Mouse (Mus musculus): ENCODE data around the gene Hydin. TPM values are rescaled to one million over a fixed set of nuclear protein-coding genes. Genes with fewer than 3 reads are reported as not detected.
"Not testable (repeated sequence)": the region's sequence is repeated elsewhere in the genome, so short reads cannot be mapped to it uniquely, and the experiment has no call there.

The Hydin gene
- polyA plus RNA-seq, 1 experiment from 2014 or later, result 0.55 TPM

- 41% methylated on average over 10 of the region's 10 CpGs for WGBS
- no peaks in the 10 kb centered on the region for H3K27me3 ChIP-seq
Measured at GRCm38 (mm10) chr8:110500253-110500652, 233.5 kb downstream of the Hydin start.

GRCm38 (mm10) chr8:110500661-110501060, 233.9 kb downstream of the Hydin start:
- no peak overlapping the region for H3K9ac ChIP-seq (replicated peaks)
- no peaks in the 10 kb centered on the region for H3K4me1 ChIP-seq
- 77% methylated on average over 6 of the region's 6 CpGs for WGBS
- H3K9me3 ChIP-seq, result no peaks in the 10 kb centered on the region
- H3K4me2 ChIP-seq (replicated peaks), result no peak overlapping the region
- H3K4me3 ChIP-seq, result no peak overlapping the region
- no peaks in the 10 kb centered on the region for H3K36me3 ChIP-seq
- H3K27ac ChIP-seq (replicated peaks), result no peak overlapping the region
- H3K27me3 ChIP-seq, result no peaks in the 10 kb centered on the region
- no peak for ATAC-seq (replicated peaks)

More at GRCm38 (mm10) chr8:110500253-110500652, 233.5 kb downstream of the Hydin start:
- no peak overlapping the region for H3K4me2 ChIP-seq (replicated peaks)
- H3K9ac ChIP-seq (replicated peaks), result no peak overlapping the region
- H3K9me3 ChIP-seq, result no peaks in the 10 kb centered on the region
- ATAC-seq (replicated peaks), result no peak
- H3K27ac ChIP-seq (replicated peaks), result no peak overlapping the region
- H3K4me1 ChIP-seq, result no peaks in the 10 kb centered on the region
- H3K4me3 ChIP-seq, result no peak overlapping the region
- H3K36me3 ChIP-seq, result no peaks in the 10 kb centered on the region

- 88% methylated on average over 4 of the region's 4 CpGs for WGBS
- ATAC-seq (replicated peaks), result no peak
Measured at GRCm38 (mm10) chr8:110501330-110501729, 234.6 kb downstream of the Hydin start.

GRCm38 (mm10) chr8:110502880-110503279, 236.1 kb downstream of the Hydin start:
- WGBS, result 22% methylated on average over 10 of the region's 10 CpGs
- Histone ChIP-seq H3K27ac (replicated peaks) (no peak overlapping the region), H3K4me3 (no peak overlapping the region), H3K27me3 (no peaks in the 10 kb centered on the region), H3K36me3 (no peaks in the 10 kb centered on the region), H3K4me1 (no peaks in the 10 kb centered on the region), H3K9me3 (no peaks in the 10 kb centered on the region), H3K9ac (replicated peaks) (no peak overlapping the region), H3K4me2 (replicated peaks) (no peak overlapping the region)
- ATAC-seq (replicated peaks), result no peak

More at GRCm38 (mm10) chr8:110501330-110501729, 234.6 kb downstream of the Hydin start:
- Histone ChIP-seq H3K4me1 (no peaks in the 10 kb centered on the region), H3K27ac (replicated peaks) (no peak overlapping the region), H3K4me2 (replicated peaks) (no peak overlapping the region), H3K9me3 (no peaks in the 10 kb centered on the region), H3K36me3 (no peaks in the 10 kb centered on the region), H3K4me3 (no peak overlapping the region), H3K27me3 (no peaks in the 10 kb centered on the region), H3K9ac (replicated peaks) (no peak overlapping the region)

- Histone ChIP-seq H3K4me2 (replicated peaks) (no peak overlapping the region), H3K4me1 (no peaks in the 10 kb centered on the region), H3K9me3 (no peaks in the 10 kb centered on the region), H3K4me3 (no peak overlapping the region), H3K9ac (replicated peaks) (no peak overlapping the region), H3K27me3 (no peaks in the 10 kb centered on the region), H3K36me3 (no peaks in the 10 kb centered on the region), H3K27ac (replicated peaks) (no peak overlapping the region)
- ATAC-seq (replicated peaks), result no peak
- 68% methylated on average over 3 of the region's 3 CpGs for WGBS
Measured at GRCm38 (mm10) chr8:110508766-110509165, 242.0 kb downstream of the Hydin start.

GRCm38 (mm10) chr8:110519790-110520189, 253.0 kb downstream of the Hydin start:
- Histone ChIP-seq H3K4me1 (no peaks in the 10 kb centered on the region), H3K36me3 (no peaks in the 10 kb centered on the region), H3K4me3 (no peak overlapping the region), H3K4me2 (replicated peaks) (no peak overlapping the region), H3K9ac (replicated peaks) (no peak overlapping the region), H3K27ac (replicated peaks) (no peak overlapping the region), H3K27me3 (no peaks in the 10 kb centered on the region), H3K9me3 (no peaks in the 10 kb centered on the region)
- ATAC-seq (replicated peaks), result no peak
- WGBS, result 81% methylated on average over 7 of the region's 7 CpGs

GRCm38 (mm10) chr8:110521851-110522250, 255.1 kb downstream of the Hydin start:
- 95% methylated on average over 12 of the region's 12 CpGs for WGBS
- no peak overlapping the region for H3K9ac ChIP-seq (replicated peaks)
- H3K27ac ChIP-seq (replicated peaks), result no peak overlapping the region
- H3K36me3 ChIP-seq, result no peaks in the 10 kb centered on the region
- ATAC-seq (replicated peaks), result no peak
- H3K27me3 ChIP-seq, result no peaks in the 10 kb centered on the region
- H3K4me2 ChIP-seq (replicated peaks), result no peak overlapping the region
- H3K4me3 ChIP-seq, result no peak overlapping the region
- H3K4me1 ChIP-seq, result no peaks in the 10 kb centered on the region
- H3K9me3 ChIP-seq, result no peaks in the 10 kb centered on the region

GRCm38 (mm10) chr8:110522495-110522894, 255.7 kb downstream of the Hydin start:
- WGBS, result 90% methylated on average over 7 of the region's 7 CpGs
- H3K36me3 ChIP-seq, result not testable (repeated sequence)

GRCm38 (mm10) chr8:110522985-110523384, 256.2 kb downstream of the Hydin start:
- H3K9me3 ChIP-seq, result no peaks in the 10 kb centered on the region
- no peak overlapping the region for H3K4me2 ChIP-seq (replicated peaks)
- WGBS, result 67% methylated on average over 15 of the region's 15 CpGs
- H3K4me1 ChIP-seq, result no peaks in the 10 kb centered on the region
- no peaks in the 10 kb centered on the region for H3K27me3 ChIP-seq
- ATAC-seq (replicated peaks), result no peak
- H3K4me3 ChIP-seq, result no peak overlapping the region
- H3K27ac ChIP-seq (replicated peaks), result no peak overlapping the region
- no peak overlapping the region for H3K9ac ChIP-seq (replicated peaks)
- no peaks in the 10 kb centered on the region for H3K36me3 ChIP-seq

More at GRCm38 (mm10) chr8:110522495-110522894, 255.7 kb downstream of the Hydin start:
- H3K4me3 ChIP-seq; H3K27me3 ChIP-seq; H3K27ac ChIP-seq (replicated peaks); H3K4me2 ChIP-seq (replicated peaks); H3K4me1 ChIP-seq; H3K9me3 ChIP-seq; ATAC-seq (replicated peaks); H3K9ac ChIP-seq (replicated peaks): not testable (repeated sequence)

- Histone ChIP-seq H3K27ac (replicated peaks) (no peak overlapping the region), H3K9me3 (no peaks in the 10 kb centered on the region), H3K9ac (replicated peaks) (no peak overlapping the region), H3K4me1 (no peaks in the 10 kb centered on the region), H3K36me3 (no peaks in the 10 kb centered on the region), H3K4me3 (no peak overlapping the region), H3K4me2 (replicated peaks) (no peak overlapping the region), H3K27me3 (no peaks in the 10 kb centered on the region)
- WGBS, result 75% methylated on average over 15 of the region's 15 CpGs
- no peak for ATAC-seq (replicated peaks)
Measured at GRCm38 (mm10) chr8:110525229-110525628, 258.5 kb downstream of the Hydin start.

- Histone ChIP-seq H3K9ac (replicated peaks) (no peak overlapping the region), H3K4me3 (no peak overlapping the region), H3K9me3 (no peaks in the 10 kb centered on the region), H3K27ac (replicated peaks) (no peak overlapping the region), H3K4me1 (no peaks in the 10 kb centered on the region), H3K36me3 (no peaks in the 10 kb centered on the region), H3K4me2 (replicated peaks) (no peak overlapping the region), H3K27me3 (no peaks in the 10 kb centered on the region)
- 60% methylated on average over 8 of the region's 8 CpGs for WGBS
- no peak for ATAC-seq (replicated peaks)
Measured at GRCm38 (mm10) chr8:110530008-110530762, 263.4 kb downstream of the Hydin start.

GRCm38 (mm10) chr8:110533781-110534180, 267.0 kb downstream of the Hydin start:
- H3K4me1 ChIP-seq, result no peaks in the 10 kb centered on the region
- 85% methylated on average over 6 of the region's 6 CpGs for WGBS
- no peaks in the 10 kb centered on the region for H3K27me3 ChIP-seq
- no peak overlapping the region for H3K4me3 ChIP-seq
- no peak overlapping the region for H3K27ac ChIP-seq (replicated peaks)
- no peak for ATAC-seq (replicated peaks)
- no peaks in the 10 kb centered on the region for H3K36me3 ChIP-seq
- no peak overlapping the region for H3K9ac ChIP-seq (replicated peaks)
- no peaks in the 10 kb centered on the region for H3K9me3 ChIP-seq
- H3K4me2 ChIP-seq (replicated peaks), result no peak overlapping the region

GRCm38 (mm10) chr8:110537849-110538248, 271.1 kb downstream of the Hydin start:
- no peak overlapping the region; the same call in 1 of the 2 replicates for H3K27ac ChIP-seq (replicated peaks)
- H3K4me1 ChIP-seq, result no peaks in the 10 kb centered on the region
- H3K9me3 ChIP-seq, result no peaks in the 10 kb centered on the region
- no peaks in the 10 kb centered on the region for H3K36me3 ChIP-seq
- H3K27me3 ChIP-seq, result no peaks in the 10 kb centered on the region
- no peak overlapping the region for H3K4me2 ChIP-seq (replicated peaks)
- no peak for ATAC-seq (replicated peaks)
- no peak overlapping the region for H3K4me3 ChIP-seq
- H3K9ac ChIP-seq (replicated peaks), result no peak overlapping the region
- WGBS, result 61% methylated on average over 4 of the region's 4 CpGs
